ENCODE assay signal across 10 mouse cellular contexts in genomic region chr6:91104765-91105399, GRCm38 (mm10). TPM values are rescaled to one million over a fixed set of nuclear protein-coding genes. Genes with fewer than 3 reads are reported as not detected.
DNase-seq lines count a peak whose midpoint lies in the region; ATAC-seq and TF ChIP-seq lines count a peak whose summit lies in the region.
"Had no signal": no experiment of that assay in that cellular context is flagged by ENCODE, and none has a peak within 500 bp of the region (broad histone marks: within the 10 kb centered on the region; RNA-seq: fewer than 3 reads in every experiment).

No protein-coding gene starts in this region.

- no peaks in the 10 kb centered on the region; the same call in 1 of the 2 replicates for H3K4me1 ChIP-seq in limb, embryonic 14.5 days (ENCODE audit: control insufficient read depth, insufficient read depth, low read length)
- H3K4me1 ChIP-seq in heart, adult 2 months (ENCODE audit: control insufficient read depth, insufficient read depth, low read length), result peaks cover 2% of the 10 kb centered on the region

- peak; percentile 58 to 71 for ATAC-seq in hematopoietic stem cell, adult 5-6 weeks (replicated peaks in 1 of 2; ENCODE audit: insufficient read depth in 1 of 2, low FRiP score in 2 of 2, low TSS enrichment in 1 of 2, low read depth in 1 of 2, poor library complexity in 2 of 2, severe bottlenecking in 2 of 2)
- ATAC-seq in limb, embryonic 14.5 days (ENCODE audit: low FRiP score, low read depth), result peak; percentile 44; the same call in 1 of the 2 replicates

- H3K27ac ChIP-seq in limb, embryonic 14.5 days (replicated peaks; ENCODE audit: low read depth, low read length), result no peak overlapping the region
- no peak overlapping the region for H3K27ac ChIP-seq in heart, adult 2 months

- no peaks in the 10 kb centered on the region for H3K9me3 ChIP-seq in limb, embryonic 14.5 days (ENCODE audit: control insufficient read depth, low read length)
- H3K9me3 ChIP-seq: megakaryocyte, embryonic 14.5 days had no signal

- TF ChIP-seq CTCF in heart, adult 2 months (IDR thresholded peaks at IDR 0.05), result no peak

- H3K27me3 ChIP-seq in limb, embryonic 14.5 days (ENCODE audit: control insufficient read depth, insufficient read depth, low read length), result no peaks in the 10 kb centered on the region
- no peaks in the 10 kb centered on the region for H3K27me3 ChIP-seq in heart, adult 2 months (ENCODE audit: control insufficient read depth, insufficient read depth, low read length)
- H3K27me3 ChIP-seq: megakaryocyte, embryonic 14.5 days had no signal

- no peaks in the 10 kb centered on the region for H3K79me2 ChIP-seq in heart, adult 2 months (replicated peaks; ENCODE audit: control insufficient read depth, insufficient read depth, low read length)

- no peaks in the 10 kb centered on the region for H3K36me3 ChIP-seq in limb, embryonic 14.5 days (ENCODE audit: control insufficient read depth, insufficient read depth, low read length)
- no peaks in the 10 kb centered on the region for H3K36me3 ChIP-seq in heart, adult 2 months (ENCODE audit: control insufficient read depth, insufficient read depth, low read length)

- no peak overlapping the region for H3K4me3 ChIP-seq in limb, embryonic 14.5 days (replicated peaks; ENCODE audit: low read length)
- H3K4me3 ChIP-seq in heart, adult 2 months, result no peak overlapping the region
- H3K4me3 ChIP-seq: megakaryocyte, embryonic 14.5 days had no signal

- no peak overlapping the region for H3K9ac ChIP-seq in limb, embryonic 14.5 days (ENCODE audit: low read depth, low read length, severe bottlenecking)
- no peak overlapping the region for H3K9ac ChIP-seq in heart, adult 2 months (ENCODE audit: low read depth, low read length)

- 50% methylated on average over 3 of the region's 3 CpGs for WGBS in limb, embryonic 14.5 days
- 69% methylated on average over 3 of the region's 3 CpGs for WGBS in heart, adult 2 months

- intact Hi-C loops in left cerebral cortex, postnatal 36 days (cut with DNase I), result no loop called here
- intact Hi-C loops in heart, adult 2 months (cut with DNase I), result no loop called here

- DNase-seq in 416B (ENCODE audit: low read depth), result peak; percentile 82
- DNase-seq in B cell, adult 2 months, result peak; percentile 35 to 46
- peak; percentile 79 for DNase-seq in limb, embryonic 14.5 days (ENCODE audit: low spot score)
- no peak for DNase-seq in cerebellum, postnatal 4 days (ENCODE audit: low spot score in 2 of 2)
- no peak for DNase-seq in left cerebral cortex, postnatal 36 days (ENCODE audit: low spot score in 2 of 2)
- no peak for DNase-seq in heart, adult 2 months
- no peak for DNase-seq in cerebellum, adult 11 months
- DNase-seq: cerebellum, postnatal 36 days had no signal

- H3K4me2 ChIP-seq in limb, embryonic 14.5 days (replicated peaks; ENCODE audit: low read depth, low read length, severe bottlenecking), result no peak overlapping the region

- no peak for TF ChIP-seq EP300 in heart, adult 2 months (IDR thresholded peaks at IDR 0.05; ENCODE audit: insufficient read depth, low read depth, low read length)

- no peak for TF ChIP-seq POLR2A in limb, embryonic 14.5 days (IDR thresholded peaks at IDR 0.05; ENCODE audit: borderline replicate concordance, extremely low read depth, insufficient read depth, insufficient read length)
- TF ChIP-seq POLR2A in heart, adult 2 months (IDR thresholded peaks at IDR 0.05; ENCODE audit: insufficient read depth, low read depth, low read length), result no peak

RNA-seq across cellular contexts. Expression of gene Nup210, which starts 11.7 kb away (rescaled TPM):
- total RNA-seq in hematopoietic stem cell, adult 5-6 weeks (2017), result 140 and 155 TPM in 2 replicates
- polyA plus RNA-seq in limb, embryonic 14.5 days (2012; rRNA removed), result 18.9 and 23.7 TPM in 2 replicates
- polyA plus RNA-seq in limb, embryonic 14.5 days (2014; fragmentation: Nextera tagmentation; extraction: Ambion mirVana), result 12.4 and 12.6 TPM in 2 replicates
- 10 to 100 TPM; 24.8 to 27.7 TPM for total RNA-seq in left cerebral cortex, postnatal 36 days (2021)
- 1 to 10 TPM; 2.5 to 3.4 TPM for total RNA-seq in heart, adult 2 months (2021)
- polyA plus RNA-seq in heart, adult 2 months (2012; rRNA removed), result 2.4 and 6.4 TPM in 2 replicates

RNA-seq across cellular contexts. Expression of gene Hdac11, which starts 51.6 kb away (rescaled TPM):
- total RNA-seq in hematopoietic stem cell, adult 5-6 weeks (2017), result 6.4 and 11.7 TPM in 2 replicates
- polyA plus RNA-seq in limb, embryonic 14.5 days (2012; rRNA removed), result 43.9 and 46.0 TPM in 2 replicates
- 18.1 and 18.5 TPM in 2 replicates for polyA plus RNA-seq in limb, embryonic 14.5 days (2014; fragmentation: Nextera tagmentation; extraction: Ambion mirVana)
- 100 to 1,000 TPM; 173 to 178 TPM for total RNA-seq in left cerebral cortex, postnatal 36 days (2021)
- total RNA-seq in heart, adult 2 months (2021), result 10 to 100 TPM; 17.4 to 18.4 TPM
- 22.7 and 28.4 TPM in 2 replicates for polyA plus RNA-seq in heart, adult 2 months (2012; rRNA removed)

Comparison
In these comparisons a context has a peak if more than half of its experiments do, and no peak if none do; other contexts are left out.
1. DNase-seq: peak in 416B (single experiment), B cell, adult 2 months (2 of 2) and limb, embryonic 14.5 days (single experiment); none in cerebellum, postnatal 4 days (0 of 2), left cerebral cortex, postnatal 36 days (0 of 2), heart, adult 2 months (0 of 2) and cerebellum, adult 11 months (single experiment).
2. RNA of gene Nup210, which starts 11.7 kb away (total RNA-seq): 140 to 155 TPM in hematopoietic stem cell, adult 5-6 weeks and 24.8 to 27.7 TPM in left cerebral cortex, postnatal 36 days; 2.5 to 3.4 TPM in heart, adult 2 months; every median in the first group is over 4 times any median in the second.
3. RNA of gene Hdac11, which starts 51.6 kb away (total RNA-seq): 173 to 178 TPM in left cerebral cortex, postnatal 36 days; 17.4 to 18.4 TPM in heart, adult 2 months and 6.4 to 11.7 TPM in hematopoietic stem cell, adult 5-6 weeks; every median in the first group is over 4 times any median in the second.